Mouse (Mus musculus) R1 (cell line): ENCODE results near the gene Prm3.

ENCODE experiments used
- DNase-seq: peaks from one replicate; pipeline ENCODE4 v3.0.0-alpha.2; 2018; ENCODE audit warnings: low read depth, low spot score

Prm3 gene

DNA sequence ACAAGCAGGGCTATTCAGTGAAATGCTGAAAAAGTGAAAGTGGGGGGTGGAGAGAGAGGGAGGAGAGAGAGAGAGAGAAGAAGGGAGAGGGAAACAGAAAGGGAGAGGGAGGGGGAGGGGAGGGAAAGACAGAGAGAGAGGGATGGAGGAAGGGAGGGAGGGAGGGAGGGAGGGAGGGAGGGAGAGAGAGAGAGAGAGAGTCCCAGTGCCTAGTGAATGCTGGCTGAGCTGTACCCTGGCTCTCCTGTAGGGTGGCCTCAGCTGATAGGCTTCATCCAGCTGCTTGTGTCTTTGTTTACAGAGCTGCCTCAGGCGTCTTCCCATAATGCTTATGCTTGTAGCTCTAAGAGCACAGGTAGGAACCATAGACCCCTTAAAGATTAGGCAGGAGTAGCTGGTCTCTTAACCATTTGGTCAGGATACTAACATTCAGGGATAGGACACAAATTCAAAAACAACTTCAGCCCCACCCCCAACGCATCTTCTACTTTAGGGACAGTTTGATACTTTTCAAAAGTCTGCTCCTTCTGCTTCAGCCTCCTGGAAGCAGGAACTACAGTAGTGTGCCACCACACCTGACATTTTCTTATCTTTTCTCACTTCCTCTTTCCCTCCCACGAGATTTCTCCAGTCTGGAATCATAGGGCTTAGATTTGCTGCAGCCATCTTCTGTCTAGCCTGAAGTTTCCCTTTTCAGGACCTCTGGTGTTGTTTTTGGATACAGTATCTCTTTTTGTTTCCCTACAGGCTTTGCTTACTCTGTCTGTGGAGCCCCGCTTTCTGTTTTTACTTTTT lies 20.0 kb downstream of the Prm3 start:
- no peak for DNase-seq

DNA sequence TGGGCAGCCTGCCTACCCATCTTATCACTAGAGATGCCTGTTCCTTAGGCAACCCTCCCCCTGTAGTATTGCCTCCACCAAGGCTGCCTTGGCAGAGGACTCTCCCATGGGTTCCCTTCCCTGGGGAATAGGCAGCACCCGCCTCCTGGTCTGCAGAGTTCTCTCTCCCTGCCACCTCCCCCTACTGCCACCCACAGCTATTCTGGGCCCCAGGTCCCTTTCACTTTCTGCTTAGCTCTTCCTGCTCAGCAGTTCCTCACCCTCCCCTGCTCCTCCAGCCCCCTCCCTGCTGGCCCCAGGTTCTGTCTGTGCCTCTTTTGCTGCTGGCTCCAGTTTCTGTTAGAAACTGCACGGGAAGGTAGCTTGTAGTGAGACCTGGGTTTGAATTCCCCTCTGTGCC lies 21.1 kb downstream of the Prm3 start:
- DNase-seq, result no peak

DNA sequence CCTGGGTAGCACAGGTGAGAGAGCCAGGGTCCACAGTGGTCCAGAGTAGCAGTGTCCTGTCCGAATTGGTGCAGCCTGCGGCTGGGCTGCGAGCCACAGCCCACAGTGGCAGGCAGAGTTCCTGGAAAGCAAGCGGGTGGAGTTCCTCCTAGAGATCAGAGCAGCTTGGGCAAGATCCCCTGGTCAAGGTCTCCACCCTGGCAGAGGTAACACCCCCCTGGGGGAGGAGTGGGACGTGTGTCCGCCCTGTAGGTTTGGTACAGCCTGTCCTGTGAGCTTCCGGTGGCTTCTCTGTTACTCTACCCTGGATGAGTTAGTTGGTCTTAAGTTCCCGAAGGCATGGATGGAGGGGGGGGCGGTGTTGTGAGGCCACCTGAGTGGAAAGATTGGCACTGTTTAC lies 21.9 kb downstream of the Prm3 start:
- DNase-seq, result no peak

DNA sequence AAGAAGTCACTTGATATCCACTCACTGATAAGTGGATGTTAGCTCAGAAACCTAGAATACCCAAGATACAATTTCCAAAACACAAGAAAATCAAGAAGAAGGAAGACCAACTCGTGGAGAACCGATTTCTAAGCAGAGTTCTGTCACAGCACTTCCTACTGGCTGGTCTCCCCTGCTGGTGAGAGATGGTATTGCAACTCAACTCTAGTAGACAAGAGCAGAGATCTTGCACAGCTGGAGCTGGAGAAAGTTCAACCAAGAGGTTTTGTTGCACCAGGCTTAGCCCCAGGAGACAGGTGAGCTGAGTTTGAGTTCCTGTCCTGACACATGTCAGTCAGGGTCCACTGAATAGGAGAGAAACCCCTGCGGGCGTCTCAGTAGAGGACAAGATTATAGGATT lies 23.6 kb downstream of the Prm3 start:
- peak; percentile 83 for DNase-seq

DNA sequence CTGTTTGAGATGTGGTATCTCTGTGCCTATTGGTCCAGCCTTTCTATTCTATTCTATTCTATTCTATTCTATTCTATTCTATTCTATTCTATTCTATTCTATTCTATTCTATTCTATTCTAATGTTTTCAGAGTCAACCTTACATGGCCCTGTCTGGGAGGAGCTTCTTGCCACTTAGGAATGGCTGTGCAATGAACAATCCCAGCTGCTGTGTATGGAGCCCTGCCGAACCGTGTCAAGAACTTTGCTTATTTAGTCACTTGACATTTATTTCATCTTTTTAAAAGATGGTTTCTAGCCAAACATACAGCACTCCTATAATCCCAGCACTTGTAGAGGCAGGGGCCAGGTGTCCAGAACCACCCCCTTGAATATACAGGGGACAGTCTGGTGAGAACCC lies 26.4 kb downstream of the Prm3 start:
- DNase-seq, result no peak

DNA sequence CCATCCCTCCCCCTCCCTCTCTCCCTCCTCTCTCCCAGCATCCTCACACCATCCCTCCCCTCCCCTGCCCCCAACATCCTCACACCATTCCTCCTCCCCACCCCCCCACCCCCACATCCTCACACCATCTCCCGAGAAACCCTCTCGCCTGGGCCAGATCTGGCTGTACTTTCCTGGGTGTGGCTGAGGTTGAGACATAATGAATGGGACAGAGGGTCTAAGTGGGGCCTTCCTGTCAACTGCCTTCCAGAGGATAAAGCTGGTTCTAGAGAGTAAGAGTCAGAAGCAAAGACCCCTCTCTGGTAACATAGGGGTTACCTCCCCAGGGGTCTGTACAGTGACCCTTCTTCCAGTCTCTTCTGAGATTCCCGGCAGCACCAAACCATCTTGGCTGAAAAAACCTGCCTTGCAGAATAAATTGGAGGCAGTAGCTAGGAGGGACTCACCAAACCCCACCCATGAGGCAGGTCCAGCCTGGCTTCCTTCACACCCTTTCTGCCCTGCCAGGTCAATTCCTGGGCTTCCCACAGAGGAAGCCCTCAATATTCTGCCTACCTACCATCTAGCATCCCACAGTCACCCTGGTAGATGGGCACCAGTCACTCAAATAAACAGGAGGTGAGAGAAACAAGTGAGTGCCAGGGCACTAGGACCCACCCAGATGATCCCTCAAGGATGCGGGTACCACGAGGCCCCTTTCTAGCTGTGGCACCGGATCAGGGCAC lies 27.0 kb downstream of the Prm3 start:
- no peak for DNase-seq

DNA sequence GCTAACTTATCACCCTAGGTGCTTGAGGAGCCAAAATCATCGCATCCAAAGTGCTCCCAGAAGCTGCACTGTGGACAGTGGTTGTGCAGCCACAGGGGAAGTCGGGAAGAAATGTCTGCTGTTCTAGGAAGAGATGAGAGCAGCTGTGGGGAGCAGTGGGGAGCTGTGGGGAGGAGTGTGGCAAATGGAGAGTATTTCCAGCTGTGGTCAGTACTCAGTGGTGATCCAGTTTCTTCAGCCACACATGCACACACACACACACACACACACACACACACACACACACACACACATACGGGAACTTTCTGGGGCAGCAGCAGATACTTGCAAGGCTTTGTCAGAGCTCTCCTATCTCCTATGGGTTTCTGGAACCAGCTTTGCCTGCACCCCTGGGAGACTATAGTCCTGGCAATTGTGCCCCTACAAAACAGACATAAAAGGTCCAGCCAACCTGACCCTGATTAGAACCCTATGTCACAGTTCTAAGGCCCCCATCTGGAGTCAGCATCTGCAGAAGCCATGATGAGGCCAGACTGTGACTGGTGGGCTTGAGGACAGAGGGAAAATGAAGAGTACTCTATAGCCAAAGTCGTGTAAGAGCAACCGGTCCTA lies 28.0 kb downstream of the Prm3 start:
- no peak for DNase-seq

DNA sequence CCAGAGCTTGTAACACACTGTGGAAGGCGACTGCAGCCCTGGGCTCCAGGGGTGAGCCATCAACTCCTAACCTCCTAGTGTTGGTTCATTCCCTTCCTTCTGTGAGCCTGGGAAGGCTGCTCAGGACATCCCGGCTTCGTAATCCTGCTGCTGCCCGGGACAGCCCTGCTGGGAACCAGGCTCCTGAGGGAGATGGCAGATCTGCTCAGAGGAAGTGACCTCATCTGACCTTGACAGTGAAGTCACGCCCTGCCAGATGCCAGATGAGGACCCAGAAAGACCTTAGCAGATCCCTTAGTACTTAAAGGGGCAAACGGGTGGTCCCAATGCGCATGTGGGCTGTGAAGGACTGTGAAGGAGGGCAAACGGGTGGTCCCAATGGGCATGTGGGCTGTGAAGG lies 29.5 kb downstream of the Prm3 start:
- DNase-seq, result no peak

DNA sequence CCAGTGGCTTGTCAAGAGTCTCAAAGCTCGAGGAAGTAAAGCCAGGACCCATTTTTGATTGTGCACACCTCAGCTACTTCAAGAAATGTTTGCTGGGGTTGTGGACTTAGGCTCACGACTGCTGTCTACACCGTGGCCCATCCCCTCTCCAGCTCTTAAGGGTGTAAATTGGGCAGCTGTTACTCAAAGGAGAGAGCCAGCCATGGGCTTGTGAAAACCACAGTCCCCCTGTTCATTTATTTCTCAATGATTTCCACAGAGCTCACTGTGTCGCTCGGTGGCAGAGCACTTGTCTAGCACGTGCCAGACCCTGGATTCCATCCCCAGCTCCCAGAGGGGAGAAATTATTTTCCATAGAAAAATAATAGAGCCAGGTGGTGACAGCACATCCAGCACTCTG lies 34.5 kb downstream of the Prm3 start:
- DNase-seq, result no peak

DNA sequence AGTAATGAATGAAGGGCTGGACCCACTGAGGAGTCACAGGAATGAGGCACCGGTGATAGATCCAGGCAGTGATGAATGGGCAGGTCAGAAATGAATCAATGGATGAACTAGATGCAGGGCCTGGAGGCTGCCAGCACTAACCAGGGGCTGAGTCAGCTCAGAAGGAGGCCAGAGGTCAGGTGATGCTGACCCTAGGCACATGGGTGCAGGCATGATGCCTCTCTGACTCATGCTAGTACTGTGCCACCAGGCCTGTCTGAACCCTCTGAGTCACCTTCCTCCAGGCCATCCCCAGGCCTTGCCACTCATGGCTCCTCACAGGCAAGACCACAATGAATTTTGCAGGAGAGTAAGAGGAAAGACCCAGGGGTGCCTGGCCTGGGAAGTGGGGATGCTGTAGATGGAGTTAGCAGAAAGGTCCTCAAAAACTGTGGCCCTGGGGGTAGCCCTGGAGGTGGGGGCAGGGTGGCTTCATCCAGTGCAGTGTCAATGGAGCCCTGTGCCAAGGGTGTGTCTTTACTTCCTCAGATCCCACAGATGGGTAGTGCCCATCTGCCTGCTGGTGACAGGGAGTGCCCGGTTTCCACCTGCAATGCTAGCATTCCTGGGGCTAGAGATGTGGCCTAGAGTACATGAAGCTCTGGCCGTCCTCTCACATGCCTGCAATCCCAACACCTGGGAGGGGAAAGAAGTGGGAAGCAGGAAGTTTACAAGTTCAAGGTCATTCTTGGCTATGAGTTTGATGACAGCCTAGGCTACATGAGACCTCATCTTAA lies 36.0 kb downstream of the Prm3 start:
- DNase-seq, result no peak

DNA sequence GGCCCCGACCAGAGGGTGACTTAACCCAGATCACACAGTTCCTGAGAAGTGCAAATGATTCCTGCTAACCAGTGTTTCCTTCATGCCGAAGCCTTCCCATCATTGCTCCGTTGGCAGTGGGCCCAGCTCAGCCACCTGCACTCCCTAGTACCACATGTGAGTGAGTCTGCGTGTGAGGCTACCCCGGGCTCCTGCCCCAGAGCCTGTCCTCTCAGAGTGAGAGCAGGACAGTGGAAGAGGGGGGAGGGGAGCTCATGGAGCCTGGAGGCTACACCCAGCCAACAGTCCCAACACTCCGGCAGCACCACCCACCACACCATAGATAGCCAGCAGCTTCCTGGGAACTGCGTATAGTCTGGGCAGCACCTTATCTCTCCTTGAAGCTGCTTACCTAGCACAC lies 40.9 kb downstream of the Prm3 start:
- no peak for DNase-seq

DNA sequence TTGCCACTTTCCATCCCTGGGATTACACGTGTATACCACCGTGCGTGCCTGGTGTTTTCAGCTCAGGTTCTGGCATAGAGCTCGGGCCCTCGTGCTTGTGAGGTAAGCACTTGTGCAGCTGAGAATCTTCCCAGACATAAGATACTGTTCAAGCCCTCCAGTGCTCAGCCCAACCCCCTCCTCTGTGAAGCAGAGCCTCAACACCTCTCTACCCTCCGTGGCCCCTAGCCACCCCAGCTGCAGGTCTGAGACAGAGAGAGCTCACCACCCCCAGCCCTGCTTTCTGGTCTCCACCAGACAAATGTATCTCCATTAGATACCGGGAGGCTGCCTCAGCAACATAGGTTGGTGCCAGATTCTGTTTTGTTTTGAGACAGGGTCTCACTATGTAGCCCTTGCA lies 41.5 kb downstream of the Prm3 start:
- no peak for DNase-seq

DNA sequence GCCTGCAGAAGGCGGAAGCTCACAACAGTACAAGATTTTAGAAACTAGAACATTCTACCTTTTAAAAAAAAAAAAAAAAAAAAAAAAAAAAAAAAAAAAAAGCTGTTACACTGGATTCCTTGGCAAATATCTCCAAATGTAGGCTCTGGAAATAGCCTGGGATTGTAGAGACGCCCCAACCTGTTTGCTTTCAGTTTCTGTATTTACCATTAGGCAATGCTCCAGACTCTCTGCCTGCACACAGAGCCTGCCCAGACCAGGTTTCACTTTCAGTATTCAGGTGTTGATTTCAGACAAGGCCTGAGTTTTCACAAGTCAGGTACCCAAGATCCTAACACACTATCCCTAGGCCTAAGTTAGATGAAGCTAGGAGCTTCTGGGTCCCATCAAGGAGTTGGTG lies 49.6 kb downstream of the Prm3 start:
- no peak for DNase-seq
